Mouse (Mus musculus) heart, postnatal 36 days (tissue): Measurements from ENCODE around the gene Arl10. TPM values are rescaled to one million over a fixed set of nuclear protein-coding genes. Genes with fewer than 3 reads are reported as not detected.
A peak's percentile ranks its signal among the peaks of the same experiment; 100 is the strongest.
"Not testable (repeated sequence)": the region's sequence is repeated elsewhere in the genome, so short reads cannot be mapped to it uniquely, and the experiment has no call there.

Source experiments
- DNase-seq, 2 experiments: peaks; one replicate each; pipeline ENCODE4 v3.0.0; 2021 to 2022
- intact Hi-C: fragments of 180-260 bp; cut with DNase I; formaldehyde crosslinking; loops from one replicate; pipeline ENCODE4 v1.15.1; 2025
- microRNA-seq, 2 experiments: library from miRNA; unstranded; fragments of <30 nt; microRNA quantifications; one replicate each; pipeline ENCODE4 v1.2.0; 2021; ENCODE audit warnings: borderline number of aligned reads in 2 of 2
- total RNA-seq, 2 experiments: library from RNA; stranded (reverse); gene quantifications; 2 replicates each; pipeline ENCODE4 v1.2.3; 2021

The Arl10 gene
- total RNA-seq, 2 experiments from 2014 or later, result 6.8 to 7.3 TPM

DNA sequence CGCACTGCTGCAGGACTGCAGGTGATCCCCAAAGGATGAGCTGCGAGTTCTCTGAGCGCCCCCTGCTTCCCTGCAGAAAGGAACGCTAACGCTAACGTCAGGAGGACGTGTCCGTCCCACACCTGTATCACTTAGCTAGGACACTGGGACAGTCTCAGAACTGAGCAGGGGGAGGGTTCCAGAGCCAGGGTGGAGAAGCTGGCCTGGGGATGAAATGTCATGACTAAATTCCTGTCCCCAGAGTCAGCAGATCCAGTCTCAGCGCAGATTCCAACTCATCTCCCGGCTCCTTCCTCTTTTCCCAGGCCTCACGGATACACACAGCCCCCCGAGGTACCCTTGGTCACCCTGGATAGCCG is 35.8 kb downstream of the Arl10 start:
- intact Hi-C loops, result loop anchor here (2.0 kb wide), 2 partner anchors 20 to 36 kb away; partner anchors contain the start of genes Arl10, Higd2a and Nop16
- no peak for DNase-seq

GRCm38 (mm10) chr13:54610972-54611754 is 36.3 kb downstream of the Arl10 start, which contains the start of gene Cltb:
Cltb (minus strand) TSS chr13:54611344.
- DNase-seq, result peak; percentile 94
- intact Hi-C loops, result loop anchor here (2.0 kb wide), 2 partner anchors 20 to 36 kb away; partner anchors contain the start of genes Arl10, Higd2a and Nop16

DNA sequence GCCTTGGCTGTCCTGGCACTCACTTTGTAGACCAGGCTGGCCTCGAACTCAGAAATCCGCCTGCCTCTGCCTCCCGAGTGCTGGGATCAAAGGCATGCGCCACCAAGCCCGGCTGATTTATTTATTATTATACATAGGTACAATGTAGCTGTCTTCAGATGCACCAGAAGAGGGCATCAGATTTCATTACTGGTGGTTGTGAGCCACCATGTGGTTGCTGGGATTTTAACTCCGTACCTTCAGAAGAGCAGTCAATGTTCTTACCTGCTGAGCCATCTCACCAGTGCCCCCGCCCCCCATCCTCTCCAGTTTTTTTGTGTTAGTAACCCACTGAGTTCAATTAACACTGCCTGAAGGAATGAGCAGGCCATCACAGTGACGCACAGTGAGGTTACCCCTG is 38.3 kb downstream of the Arl10 start:
- DNase-seq, intact Hi-C loops: not testable (repeated sequence)

GRCm38 (mm10) chr13:54616307-54616706 is 41.5 kb downstream of the Arl10 start:
- intact Hi-C loops, result no loop called here
- no peak for DNase-seq

- intact Hi-C loops, result no loop called here
- no peak for DNase-seq
These were observed 42.2 kb downstream of the Arl10 start for GRCm38 (mm10) chr13:54616998-54617397.

DNA sequence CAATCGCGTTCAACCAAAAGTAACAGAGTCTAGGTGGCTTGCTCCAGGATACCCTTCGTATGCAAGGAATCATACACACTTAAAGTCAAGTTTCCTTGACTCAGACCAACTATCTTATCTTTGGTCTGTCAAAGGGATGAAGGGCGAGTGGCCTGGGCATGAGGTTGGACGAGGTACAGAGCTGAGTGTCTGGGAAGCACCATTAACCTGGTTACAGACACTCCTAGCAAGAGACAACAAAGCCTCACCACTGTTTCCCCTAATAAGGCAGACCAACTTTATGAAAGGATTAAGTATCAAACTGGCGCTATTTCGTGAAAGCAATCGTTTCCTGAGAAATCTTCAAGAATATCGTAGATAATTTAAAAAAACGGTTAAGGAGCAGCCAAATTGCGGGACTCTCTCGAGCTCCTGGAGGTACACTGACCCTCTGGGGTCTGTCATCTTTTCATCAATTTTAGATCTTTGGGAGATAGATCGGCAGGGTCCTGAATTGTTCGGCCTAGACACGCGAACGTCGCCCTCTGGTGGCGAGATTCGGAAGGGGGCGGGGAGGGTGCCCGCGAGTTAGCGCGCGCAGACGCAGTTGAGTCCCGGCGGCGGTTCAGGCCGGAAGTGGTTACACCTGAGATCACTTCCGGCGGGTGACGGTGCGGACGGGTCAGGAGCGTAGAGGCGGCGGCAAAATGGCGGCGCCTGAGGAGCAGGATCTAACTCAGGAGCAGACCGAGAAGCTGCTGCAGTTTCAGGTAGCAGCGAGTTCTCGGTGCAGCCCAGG is 46.5 kb downstream of the Arl10 start, which contains the start of gene Faf2:
TSS of gene Faf2 (plus strand) at position 630 of the 778 bp plus-strand sequence.
- intact Hi-C loops, result loop anchor here (1.0 to 5.0 kb wide), 6 partner anchors 31 to 375 kb away; partner anchors contain the start of genes 4833439L19Rik, Arl10, Higd2a and Nop16
- DNase-seq, result peak; percentile 99

- no peak for DNase-seq
- intact Hi-C loops, result loop anchor here (1.0 to 5.0 kb wide), 7 partner anchors 32 to 375 kb away; partner anchors contain the start of genes 4833439L19Rik, Arl10, Higd2a and Nop16
These were observed 47.2 kb downstream of the Arl10 start for GRCm38 (mm10) chr13:54621960-54622521.

GRCm38 (mm10) chr13:54629128-54629527 is 54.3 kb downstream of the Arl10 start:
- intact Hi-C loops, result no loop called here
- no peak for DNase-seq

Small RNA genes within 50 kb of the gene (microRNA-seq; reads per million reads assigned to microRNA genes)
- gene Gm24195, result 0 reads per million in 2 experiments

Other genes starting within 250 kb of the Arl10 start
- gene Cplx2, start 203.7 kb upstream of the Arl10 start, total RNA-seq, result 1 to 10 TPM; 2.3 to 3.3 TPM
- 10 to 100 TPM; 18.7 to 21.4 TPM for gene Thoc3, start 106.2 kb upstream of the Arl10 start, total RNA-seq
- 1 to 10 TPM; 1.3 to 2.1 TPM for gene Simc1, start 71.2 kb upstream of the Arl10 start, total RNA-seq
- 10 to 100 TPM; 91.5 TPM for gene 4833439L19Rik, start 9.6 kb upstream of the Arl10 start, total RNA-seq
- gene Nop16, start 15.1 kb downstream of the Arl10 start, total RNA-seq, result 10 to 100 TPM; 16.5 to 17.3 TPM
- gene Higd2a, start 15.2 kb downstream of the Arl10 start, total RNA-seq, result 100 to 1,000 TPM; 194 to 196 TPM
- 100 to 1,000 TPM in 1 of 2 experiments, 10 to 100 TPM in 1; 97.1 to 104 TPM for gene Cltb, start 36.3 kb downstream of the Arl10 start, total RNA-seq
- 10 to 100 TPM; 21.3 to 23.0 TPM for gene Faf2, start 46.8 kb downstream of the Arl10 start, total RNA-seq
- 10 to 100 TPM; 50.1 to 54.7 TPM for gene Rnf44, start 118.9 kb downstream of the Arl10 start, total RNA-seq
- not detected for gene Cdhr2, start 126.4 kb downstream of the Arl10 start, total RNA-seq
- not detected for gene Gprin1, start 174.9 kb downstream of the Arl10 start, total RNA-seq
- not detected for gene Sncb, start 191.6 kb downstream of the Arl10 start, total RNA-seq
- gene Eif4e1b, start 209.0 kb downstream of the Arl10 start, total RNA-seq, result not detected
- 10 to 100 TPM in 1 of 2 experiments, 1 to 10 TPM in 1; 7.6 to 13.0 TPM for gene Tspan17, start 214.4 kb downstream of the Arl10 start, total RNA-seq